Mouse (Mus musculus): ENCODE measurements around the gene Ssna1.

DNA sequence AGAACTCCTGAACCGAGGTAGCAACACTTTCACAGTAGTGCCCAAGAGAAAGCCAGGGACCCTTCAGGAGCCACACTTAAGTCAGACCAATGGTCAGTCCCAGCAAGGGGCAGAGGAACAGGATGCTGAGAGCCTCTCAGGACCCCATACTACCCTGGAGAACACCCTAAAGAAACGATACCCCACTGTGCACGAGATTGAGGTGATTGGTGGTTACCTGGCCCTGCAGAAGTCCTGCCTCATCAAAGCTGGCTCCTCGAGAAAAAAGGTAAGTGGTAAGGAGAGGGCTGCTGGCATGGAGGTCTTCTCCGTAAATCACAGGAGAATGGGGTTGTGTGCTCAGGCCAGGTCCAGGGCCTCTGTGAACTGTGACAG is 8.0 kb downstream of the Ssna1 start:
- TF ChIP-seq CTCF (IDR thresholded peaks at IDR 0.05; ENCODE audit: extremely low read depth, insufficient read depth, insufficient read length, insufficient replicate concordance) = no peak
- no peak for TF ChIP-seq POLR2A (IDR thresholded peaks at IDR 0.05; ENCODE audit: low read depth, low read length)
